Mouse (Mus musculus): ENCODE measurements around the gene Me1. TPM values are rescaled to one million over a fixed set of nuclear protein-coding genes. Genes with fewer than 3 reads are reported as not detected.
A peak's percentile ranks its signal among the peaks of the same experiment; 100 is the strongest.

Me1 gene
- total RNA-seq, 2 experiments from 2014 or later: 62.2 to 67.6 TPM

GRCm38 (mm10) chr9:86707431-86707830, 11.7 kb upstream of the Me1 start:
- no peak for DNase-seq

DNA sequence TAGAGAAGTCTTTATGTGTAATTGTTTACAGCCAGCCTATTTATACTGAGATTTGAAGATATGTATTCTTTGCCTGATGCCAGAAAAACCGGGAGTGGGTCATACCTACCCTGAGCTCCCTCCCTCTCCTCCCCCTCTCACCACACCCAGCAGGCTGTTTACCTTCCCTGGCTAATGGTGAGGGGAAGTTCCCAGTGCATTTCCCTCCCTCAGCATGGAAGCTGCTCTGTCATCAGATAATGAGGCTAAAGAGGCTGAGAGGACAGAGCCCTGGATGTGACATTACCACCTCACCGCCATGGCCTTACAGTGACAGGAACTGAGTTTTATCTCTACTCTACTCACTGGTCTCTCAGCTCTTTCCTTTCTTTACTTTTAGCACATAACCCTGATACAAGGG, 6.1 kb upstream of the Me1 start:
- DNase-seq: no peak

DNA sequence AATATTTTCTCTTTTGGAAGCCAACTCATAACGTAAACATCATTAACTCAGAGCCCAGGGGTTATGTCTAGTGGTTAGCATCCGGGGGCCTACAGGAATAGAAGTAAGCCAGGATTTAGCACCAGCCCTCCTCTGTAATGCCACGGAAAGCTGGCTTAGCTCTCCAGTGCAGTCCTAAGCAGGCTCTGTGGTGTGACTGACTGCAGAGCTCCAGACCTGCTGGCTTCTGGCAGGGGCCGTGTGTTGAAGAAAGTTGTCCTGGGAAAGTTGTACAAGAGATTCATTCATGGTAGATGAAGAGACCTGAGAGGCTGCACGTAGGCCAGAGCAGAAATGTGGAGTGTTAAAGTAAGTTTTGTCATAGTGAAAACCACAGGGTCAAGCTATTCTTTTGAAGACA, 5.5 kb upstream of the Me1 start:
- DNase-seq: no peak

- DNase-seq: peak; percentile 15 to 29
These were observed 445 bp downstream of the Me1 start for GRCm38 (mm10) chr9:86695199-86695817.

DNA sequence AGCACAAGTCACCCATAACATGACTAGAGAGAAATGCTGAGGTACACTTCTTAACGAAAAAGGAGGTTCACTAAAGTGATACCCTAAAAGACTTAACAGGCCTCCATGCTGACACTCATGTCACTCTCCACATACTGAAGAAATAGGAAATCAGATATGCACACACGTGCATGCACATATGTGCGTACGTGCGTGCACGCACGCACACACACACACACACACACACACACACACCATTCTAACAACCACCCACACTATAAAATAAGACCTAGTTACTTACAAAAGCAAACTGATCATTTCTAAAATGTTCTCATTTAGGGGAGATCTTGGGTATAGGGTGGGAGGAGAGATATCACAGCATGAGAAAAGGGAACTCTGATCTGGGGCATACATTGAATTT, 1.1 kb downstream of the Me1 start:
- DNase-seq: no peak

GRCm38 (mm10) chr9:86693935-86694334, 1.8 kb downstream of the Me1 start:
- no peak for DNase-seq

DNA sequence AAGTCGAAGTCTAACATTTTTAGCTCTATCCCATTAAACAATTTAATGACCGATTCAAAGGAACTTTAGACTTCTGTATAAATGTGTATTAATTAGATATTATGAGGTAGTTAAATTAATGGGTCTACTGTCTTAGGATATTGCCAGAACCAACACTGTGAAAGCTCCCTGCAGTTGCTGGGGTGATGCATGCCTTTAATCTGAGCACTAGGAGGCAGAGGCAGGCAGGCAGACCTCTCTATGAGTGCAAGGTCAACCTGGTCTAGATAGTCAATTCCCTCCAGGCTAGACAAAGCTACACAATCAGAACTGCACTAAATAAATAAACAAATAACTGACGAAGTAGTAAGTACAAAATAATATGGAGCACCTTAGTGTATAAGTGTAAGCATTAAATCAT, 3.1 kb downstream of the Me1 start:
- no peak for DNase-seq

DNA sequence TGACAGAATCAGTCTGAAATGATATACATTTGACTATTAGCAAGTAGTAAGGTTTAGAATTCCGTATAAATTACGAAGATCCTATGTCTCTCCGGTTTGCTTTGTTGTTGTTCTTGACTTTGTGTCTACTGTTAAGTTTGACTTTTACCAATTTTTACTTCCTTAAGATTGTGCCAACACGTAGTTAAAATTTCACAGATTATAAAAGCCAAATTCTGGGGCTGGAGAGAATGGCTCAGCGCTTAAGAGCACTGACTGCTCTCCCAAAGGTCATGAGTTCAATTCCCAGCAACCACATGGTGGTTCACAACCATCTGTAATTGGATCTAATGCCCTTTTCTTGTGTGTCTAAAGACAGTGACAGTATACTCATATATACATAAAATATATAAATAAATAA, 3.5 kb downstream of the Me1 start:
- DNase-seq: no peak

GRCm38 (mm10) chr9:86691101-86691500, 4.7 kb downstream of the Me1 start:
- no peak for DNase-seq

DNA sequence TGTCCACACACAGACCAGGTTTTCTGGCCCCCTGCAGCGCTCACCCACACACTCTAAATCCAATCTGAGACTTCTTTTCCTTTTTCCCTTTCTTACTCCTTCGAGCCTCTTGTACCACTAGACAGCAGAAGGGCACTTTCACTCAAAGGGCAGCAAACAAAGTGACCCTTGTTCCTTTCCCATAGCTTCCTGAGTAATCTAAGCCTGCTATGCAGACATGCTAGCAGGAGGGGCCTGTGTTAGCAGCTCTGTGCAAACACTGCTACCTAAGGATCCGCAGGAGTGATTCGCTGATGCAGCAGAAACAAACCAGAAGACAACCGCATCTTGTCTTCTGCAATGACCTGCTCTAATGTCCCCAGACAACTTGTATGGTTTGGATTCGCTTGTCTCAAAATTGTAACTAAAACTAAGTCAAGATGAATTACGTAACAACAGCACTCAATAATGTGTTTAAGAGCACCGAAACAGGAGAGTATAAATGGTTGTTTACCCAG, 12.0 kb downstream of the Me1 start:
- DNase-seq: no peak

DNA sequence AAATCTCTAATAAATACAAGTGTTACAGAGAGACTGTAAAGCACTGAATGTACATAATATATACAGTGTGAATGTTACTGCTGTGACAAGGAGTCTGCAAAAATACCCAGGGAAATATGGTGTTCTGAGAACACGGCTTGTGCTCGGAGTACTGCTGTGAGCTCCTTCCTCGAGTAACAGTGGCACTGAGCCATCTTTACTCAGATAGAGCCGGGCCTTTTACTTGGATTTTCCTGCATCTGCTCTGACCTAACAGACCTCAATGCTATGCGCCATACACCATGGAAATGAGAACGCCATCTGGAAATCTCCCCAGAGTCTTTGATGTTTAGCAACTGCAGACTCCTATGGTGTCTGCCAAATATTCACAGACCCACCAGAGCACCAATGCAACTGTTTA, 12.9 kb downstream of the Me1 start:
- DNase-seq: no peak

GRCm38 (mm10) chr9:86682278-86682677, 13.5 kb downstream of the Me1 start:
- no peak for DNase-seq

DNA sequence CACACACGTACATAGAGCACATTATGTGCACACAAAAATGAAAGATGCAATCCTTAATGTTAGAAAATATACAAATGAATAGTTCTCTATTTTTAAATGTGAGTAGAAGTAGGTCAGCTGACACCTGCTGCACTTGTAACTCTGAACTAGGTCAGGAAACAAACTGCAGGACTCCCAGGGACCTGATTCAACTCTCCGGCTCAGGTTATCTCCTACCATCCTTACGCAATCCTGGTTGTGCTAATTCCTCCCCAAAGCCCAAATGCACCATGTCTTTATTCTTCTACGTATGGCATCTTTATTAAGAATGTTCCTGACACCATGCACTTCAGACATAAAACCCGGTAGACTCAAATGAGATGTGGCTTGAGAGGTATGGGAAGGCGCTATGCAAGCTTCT, 15.3 kb downstream of the Me1 start:
- no peak for DNase-seq

GRCm38 (mm10) chr9:86679843-86680417, 15.8 kb downstream of the Me1 start:
- no peak for DNase-seq

DNA sequence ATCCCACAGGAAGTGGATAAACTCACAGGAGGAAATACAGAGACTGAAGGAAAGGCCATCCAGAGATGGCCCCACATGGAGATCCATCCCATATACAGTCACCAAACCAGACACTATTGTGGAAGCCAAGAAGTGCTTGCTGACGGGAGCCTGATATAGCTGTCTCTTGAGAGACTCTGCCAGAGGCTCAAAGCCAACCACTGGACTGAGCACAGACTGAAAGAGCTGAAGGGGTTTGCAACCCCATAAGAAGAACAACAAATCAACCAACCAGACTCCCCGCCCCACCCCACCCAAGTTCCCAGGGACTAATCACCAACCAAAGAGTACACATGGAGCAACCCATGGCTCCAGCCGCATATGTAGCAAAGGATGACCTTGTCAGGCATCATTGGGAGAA, 19.5 kb downstream of the Me1 start:
- no peak for DNase-seq

DNA sequence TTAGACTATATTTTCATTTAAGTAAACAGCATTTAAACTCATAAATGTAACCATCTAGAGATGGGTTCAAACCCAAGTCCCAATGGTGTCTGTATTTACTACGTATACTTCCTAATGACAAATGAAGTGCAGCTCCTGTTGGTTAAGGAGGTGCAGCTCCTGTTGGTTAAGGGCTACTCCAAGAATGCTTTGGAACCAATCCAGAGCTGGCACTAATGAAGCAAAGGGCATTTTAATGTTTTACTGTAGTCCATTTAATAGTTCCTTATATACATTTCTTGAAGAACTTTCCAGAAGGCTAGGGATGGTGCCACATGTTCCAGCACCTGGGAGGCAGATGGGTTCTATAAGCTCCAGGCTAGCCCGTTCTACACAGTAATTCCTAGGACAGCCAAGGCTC, 20.3 kb downstream of the Me1 start:
- DNase-seq: no peak

DNA sequence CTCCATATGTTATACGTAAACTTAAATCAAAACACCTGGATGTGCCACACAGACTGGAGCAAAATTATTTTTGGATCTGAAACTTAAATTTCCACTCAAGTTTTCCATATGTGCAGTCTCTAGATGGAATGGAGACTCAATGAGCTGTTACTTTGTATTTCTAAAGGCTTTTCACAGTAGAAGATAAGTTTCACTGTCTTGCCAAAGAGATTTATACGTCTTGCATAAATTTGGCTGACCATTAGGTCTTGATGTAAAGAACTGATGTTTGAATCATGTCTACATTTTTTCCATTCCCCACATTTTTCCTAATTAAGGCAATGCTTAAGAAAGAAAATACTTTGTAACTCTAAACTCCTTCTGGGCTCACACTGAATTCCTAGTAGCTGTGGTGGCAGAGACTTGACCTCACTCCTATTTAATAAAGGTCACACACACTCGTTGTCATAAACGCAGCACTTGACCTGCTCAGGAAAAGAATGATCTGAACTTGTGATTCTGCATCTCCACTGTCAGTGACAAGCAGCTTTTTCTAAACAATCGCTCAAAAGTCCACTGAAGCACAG, 22.8 kb downstream of the Me1 start:
- no peak for DNase-seq

- DNase-seq: no peak
These were observed 27.0 kb downstream of the Me1 start for GRCm38 (mm10) chr9:86668590-86669252.

DNA sequence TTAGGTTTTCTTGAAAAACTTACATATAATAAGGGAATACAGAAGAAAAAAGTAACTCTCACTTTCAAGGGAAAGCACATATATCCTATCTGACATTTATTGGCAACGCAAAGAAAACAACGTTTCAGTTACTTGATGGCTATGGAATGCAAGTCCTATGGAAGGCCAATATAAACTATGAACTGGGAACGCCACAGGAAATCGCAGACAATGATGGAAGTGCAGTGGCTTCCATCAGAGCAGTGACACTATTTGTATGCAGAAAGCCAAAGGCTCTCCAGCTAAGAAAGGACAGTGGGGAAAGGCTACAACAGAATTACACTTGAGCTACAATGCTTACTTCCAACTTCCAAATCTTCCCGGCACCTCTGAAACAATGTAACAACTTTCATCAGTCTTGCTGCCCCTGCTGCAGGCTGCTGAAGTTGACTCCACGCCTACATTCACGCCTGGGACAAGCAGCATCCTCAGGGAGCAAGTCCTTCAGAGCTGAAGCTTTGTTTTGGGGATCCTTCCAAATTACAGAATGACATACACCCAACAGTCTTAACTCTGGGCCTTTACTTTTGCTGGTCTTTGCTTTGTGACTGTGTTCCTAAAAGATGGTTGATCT, 28.5 kb downstream of the Me1 start:
- DNase-seq: no peak

GRCm38 (mm10) chr9:86661679-86662078, 34.1 kb downstream of the Me1 start:
- DNase-seq: no peak

GRCm38 (mm10) chr9:86661266-86661665, 34.5 kb downstream of the Me1 start:
- DNase-seq: no peak

DNA sequence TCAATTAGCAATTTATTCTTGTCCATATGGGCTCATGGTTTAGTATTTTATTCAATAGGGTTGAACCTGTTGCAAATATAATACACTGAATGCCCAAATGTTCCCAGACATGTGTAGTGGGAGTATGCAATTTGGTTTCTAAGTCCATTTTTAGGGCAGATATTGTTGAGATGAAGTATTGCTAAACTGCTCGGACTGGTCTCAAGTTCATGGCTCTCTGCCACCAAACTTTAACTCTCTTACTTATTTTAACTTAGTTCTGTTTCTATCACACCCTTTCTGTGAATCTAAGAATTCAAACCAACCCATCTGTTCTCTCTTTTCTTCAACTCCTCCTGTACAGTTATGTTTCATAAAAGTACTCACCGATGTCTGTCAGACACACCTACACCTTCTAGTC, 35.4 kb downstream of the Me1 start:
- no peak for DNase-seq

- DNase-seq: no peak
These were observed 37.4 kb downstream of the Me1 start for GRCm38 (mm10) chr9:86658347-86658746.
